Mouse (Mus musculus) right cerebral cortex, postnatal 10 days (tissue): Measurements from ENCODE around the gene Sept9.

Source experiments
- DNase-seq, 2 experiments: peaks; one replicate each; pipeline ENCODE4 v3.0.0; 2021; ENCODE audit warnings: low spot score in 2 of 2

The Sept9 gene

DNA sequence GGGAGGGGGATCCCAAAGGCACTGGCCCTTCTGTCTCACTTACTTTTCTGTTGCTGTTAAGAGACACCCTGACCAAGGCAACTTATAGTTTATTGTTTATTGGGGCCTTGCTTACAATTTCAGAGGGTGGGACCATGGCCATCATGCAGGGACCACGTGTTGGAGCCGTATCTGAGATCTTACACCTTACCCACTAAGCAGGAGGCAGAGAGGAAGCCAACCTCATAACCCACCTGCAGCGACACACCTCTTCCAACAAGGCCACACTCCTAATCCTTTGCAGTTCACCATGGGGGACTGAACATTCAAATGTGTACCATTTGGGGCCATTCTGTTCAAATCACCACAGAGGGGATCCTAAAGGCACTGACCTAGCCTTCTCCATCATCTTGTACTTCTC, 46.4 kb downstream of the Sept9 start:
- no peak for DNase-seq

DNA sequence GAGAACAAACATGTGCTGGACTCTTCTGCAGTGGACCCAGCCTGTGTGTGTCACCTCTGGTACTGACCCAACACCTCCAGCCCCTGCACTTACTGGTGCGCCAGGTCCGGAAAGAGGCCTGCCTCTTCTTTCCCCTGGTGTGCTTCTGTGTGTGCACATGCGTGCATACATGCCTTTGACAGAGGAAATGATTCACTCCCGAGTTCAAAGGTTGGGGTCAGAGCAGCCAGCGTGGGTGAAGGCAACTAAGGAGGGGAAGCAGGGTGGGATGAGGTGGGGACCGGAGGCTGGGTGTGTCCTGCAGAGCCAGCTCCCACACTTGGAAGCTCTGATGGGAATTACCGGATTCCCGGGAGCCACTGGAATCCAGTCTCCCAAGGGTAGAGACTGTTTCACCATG, 46.8 kb downstream of the Sept9 start:
- DNase-seq: no peak

DNA sequence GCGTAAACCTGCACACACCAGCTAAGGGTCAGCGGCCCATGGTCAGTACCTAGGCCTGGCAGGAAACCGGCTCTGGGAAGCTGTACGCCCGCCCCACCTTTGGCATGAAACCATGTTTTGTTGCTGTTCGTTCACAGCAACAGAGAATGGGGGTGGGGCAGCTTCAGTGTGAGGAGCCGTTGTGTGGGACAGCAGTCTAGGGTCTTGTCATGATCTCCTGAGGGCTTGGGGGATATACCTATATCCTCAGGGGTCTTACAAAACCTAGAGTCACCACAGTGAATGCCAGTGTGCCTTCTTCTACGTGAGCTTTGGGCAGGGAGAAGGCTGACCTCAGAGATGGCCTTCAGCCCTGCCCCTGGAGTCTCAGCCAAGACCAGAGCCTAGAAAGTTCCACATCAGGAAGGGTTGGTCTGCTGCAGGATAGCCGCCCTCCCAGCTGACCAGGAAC, 47.5 kb downstream of the Sept9 start:
- no peak for DNase-seq

DNA sequence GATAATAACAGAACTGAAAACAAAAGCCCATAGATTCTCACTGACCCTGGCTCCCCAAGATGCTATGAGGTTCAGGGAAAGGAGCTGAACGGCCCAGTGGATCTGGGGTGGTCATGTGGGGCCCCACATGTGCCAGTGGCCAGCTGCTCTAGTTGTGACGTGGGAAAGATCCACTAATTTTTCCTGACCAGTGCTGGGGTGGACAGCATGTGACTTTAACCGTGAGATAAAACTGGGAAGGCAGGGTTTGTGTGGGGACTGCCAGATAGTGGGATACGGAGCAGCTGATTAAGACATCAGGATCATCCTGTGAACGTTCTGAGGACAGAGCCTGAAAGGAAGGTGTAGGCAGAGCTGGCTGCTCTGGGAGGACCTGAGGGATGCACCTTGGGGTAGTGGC, 48.1 kb downstream of the Sept9 start:
- no peak for DNase-seq

DNA sequence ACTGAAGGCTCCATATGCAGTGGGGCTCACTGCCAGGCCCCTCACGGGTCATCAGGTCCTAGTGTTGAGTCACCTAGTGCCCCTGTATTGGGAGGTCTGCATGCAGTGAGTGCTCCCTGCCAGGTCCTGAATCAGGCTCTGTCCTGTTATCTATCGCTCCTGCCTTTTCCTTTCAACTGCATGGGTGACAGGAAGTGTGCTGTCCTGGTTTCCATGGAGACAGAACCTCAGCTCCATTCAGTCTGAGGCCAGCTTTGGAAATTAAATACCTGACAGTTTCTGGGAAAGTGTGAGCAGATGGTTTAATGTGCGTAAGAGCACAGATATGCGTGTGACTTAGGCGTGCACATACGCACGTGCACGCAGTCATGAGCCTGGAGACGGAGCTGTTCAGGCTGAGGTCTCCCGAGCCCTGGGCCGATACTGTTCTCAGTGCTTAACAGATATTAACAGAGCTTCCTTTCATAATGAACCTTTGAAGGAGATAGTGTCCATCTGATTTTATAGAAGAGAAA, 49.3 kb downstream of the Sept9 start:
- DNase-seq: peak in 1 of 2 experiments; percentile 76

DNA sequence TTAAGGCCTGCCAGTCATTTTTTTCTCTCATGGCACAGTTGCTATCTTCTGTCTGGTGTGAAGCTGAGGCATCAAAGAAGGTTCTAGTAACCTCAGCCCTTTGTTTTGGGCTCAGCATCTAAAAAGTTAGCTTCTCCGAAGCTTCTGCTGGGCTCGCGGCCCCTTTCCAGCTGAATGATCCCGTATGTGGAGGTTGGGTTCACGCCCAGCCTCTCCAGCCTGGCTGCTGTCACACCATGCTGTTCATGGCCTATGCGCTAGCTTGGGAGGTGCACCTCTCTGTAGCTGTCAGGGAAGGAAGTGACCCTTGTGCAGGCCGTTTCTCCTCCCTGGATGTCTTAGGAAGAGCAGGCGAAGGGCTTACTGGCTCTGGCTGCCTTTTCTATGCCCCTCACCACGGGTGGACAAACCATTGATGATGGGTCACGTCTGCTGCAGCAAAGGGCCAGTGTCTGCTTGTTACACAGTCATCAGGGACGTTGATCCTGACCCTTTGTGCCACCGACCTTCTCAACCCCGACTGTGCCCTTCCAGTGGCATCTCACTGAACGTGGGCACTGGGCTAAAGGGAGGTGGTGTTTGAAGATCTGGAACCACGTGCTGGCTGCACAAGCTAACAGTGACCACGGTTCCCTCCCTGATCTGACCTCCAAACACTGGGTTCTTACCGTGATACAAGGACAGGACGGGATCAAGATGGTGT, 50.0 kb downstream of the Sept9 start:
- DNase-seq: no peak

DNA sequence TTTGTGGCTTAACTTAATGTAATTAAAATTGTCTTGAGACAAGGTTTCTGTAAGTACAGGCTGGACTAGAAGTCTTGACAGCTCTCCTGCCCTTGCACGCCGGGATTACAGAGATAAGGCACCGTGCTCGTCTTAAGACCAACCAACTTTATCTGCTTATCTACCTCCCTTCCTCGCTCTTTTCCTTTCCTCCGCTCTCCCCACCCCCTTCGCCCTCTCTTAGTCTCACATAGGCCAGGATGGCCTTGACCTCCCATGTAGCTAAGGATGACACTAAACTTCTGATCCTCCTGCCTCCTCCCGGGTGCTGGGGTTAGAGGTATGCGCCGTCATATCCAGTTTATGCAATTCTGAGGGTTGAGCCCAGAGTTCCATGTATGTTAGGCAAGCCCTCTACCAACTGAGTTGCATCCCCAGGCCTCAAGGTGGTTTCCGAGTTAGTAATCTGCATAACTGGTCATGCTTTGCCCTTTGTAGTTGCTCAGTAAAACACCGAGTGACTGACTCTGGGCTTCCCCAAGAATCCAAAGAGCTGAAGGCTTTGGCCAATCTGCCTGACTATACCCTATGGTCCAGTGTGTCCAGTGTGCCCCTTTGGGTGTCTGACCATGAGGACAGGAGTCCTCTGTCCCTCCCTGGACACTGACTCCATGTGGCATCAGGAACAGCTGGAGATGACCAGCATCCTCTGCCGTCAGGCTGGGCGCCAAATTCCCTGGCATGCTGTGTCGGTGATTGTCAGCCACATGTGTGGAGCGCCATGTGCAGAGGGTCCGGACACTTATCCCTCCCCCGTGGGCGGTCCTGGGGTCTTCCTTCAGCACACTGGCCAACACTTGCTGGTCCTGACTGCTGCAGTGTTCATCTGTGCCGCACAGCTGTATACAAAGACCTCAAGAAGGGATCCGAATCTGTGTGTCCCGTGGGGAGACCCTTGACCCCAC, 50.8 kb downstream of the Sept9 start:
- no peak for DNase-seq

DNA sequence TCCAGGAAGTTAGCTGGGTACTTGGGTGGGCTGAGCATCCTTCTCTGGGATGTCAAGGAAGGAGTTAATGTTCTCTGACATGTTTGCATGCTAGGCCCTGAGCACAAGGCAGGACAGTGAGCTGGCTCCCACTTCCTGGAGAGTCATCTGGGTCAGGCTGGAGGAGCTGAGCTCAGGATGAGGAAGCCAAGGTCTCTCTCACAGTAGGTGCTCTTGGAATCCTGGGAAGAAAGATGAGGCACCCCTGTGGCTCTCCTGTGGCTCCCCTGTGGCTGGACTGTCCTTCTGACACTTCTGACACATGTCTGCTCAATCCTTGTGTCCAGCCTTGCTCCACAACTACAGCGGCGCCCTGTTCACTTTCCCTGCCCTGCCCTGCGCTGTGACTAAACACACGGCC, 52.3 kb downstream of the Sept9 start:
- DNase-seq: no peak

DNA sequence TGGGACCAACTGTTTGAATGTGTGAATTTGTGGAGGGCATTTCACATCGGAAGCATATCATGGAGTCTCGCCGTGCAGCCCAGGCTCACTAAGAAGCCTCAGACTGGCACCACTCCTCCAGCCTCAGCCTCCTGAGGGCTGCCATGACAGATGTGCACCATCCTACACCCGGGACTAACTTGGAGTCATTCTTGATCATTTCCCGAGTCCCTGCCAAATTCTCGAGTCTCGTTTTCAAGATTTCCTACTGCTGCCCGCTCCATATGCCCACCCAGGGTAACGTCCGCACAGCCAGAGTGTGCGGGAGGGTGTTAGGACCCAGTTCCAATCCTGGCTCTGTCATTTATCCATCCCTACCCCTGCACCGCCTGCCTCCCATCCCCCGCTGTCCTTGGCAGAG, 53.4 kb downstream of the Sept9 start:
- peak in 1 of 2 experiments; percentile 63 for DNase-seq

DNA sequence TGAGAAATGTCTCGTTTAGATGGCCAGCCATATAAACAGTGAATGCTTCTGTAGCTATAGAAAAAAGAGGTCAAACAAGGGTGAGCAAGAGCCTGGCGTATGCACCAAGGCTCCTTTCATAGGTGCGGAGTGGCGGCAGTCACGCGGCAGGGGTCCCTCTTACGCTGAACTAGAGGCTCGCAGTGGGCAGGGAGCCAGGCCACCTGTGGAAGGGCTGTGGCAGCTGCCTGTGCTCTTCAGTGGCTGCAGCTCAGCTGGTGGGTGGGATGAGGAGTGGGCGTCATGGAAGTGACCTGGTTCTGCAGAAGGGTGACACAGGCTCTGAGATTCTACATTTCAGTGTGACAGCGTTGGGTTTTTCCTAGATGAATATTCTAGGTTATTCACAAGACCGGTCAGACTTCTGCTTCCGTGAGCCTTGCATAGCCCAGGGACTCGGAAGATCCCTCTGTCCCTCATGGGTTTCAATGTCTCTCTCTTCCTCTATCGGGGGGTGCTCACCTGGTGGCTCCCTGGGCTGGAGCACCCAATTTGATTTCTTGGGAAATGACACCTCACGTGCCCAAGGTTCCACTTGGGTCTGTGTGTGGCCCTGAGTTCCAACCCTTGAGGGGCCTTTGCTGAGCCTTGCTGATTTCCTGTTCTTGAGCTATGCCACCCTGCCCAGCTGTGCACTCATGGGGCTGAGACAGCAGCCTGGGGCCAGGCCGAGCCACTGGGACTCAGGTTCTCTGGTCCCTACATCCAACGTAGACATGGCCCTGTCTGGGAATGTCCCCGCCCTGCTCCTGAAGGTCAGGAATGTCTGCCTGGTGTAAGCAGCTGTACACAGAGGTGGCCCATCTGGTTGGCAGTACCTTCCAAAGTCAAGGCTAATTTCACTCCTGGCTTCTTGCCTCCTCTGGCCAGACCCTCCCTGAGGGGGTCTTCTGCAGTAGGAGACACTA, 55.0 kb downstream of the Sept9 start:
- DNase-seq: peak in 1 of 2 experiments; percentile 65

DNA sequence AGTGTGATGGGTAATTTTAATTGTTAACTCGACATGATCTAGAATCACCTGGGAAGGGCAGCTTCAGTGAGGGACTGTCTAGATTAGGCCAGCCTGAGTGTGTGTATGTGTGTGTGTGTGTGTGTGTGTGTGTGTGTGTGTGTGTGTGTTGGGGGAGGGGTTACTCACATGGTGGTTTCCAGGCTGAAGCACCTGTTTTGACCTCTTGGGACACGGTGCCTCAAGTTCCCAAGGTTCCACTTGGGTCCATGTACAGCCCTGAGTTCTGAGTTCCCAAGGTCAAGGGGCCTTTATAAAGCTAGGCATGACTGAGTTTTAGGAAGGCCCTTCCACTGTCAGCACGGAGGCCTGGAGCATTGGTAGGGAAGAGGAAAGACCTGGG, 55.6 kb downstream of the Sept9 start:
- no peak for DNase-seq

DNA sequence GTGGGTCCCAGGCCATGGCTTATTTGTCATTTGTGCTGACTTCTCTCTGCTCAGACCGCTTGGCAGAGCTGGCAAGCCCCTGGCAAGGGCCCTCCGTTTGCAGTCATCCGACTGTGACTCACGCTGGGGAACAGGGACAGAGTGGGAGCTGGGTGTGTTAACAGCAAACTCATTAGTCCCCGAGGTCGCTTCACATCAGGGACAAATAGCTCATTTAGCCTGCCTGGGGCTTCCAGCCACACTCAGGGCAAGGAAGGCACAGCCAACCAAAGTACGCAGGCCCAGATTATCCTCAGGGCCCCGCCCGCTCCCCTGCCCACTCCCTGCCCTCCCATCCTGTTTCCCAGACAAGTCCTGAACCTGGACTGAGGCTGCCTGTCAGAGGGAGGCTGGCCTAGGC, 56.6 kb downstream of the Sept9 start:
- DNase-seq: no peak

DNA sequence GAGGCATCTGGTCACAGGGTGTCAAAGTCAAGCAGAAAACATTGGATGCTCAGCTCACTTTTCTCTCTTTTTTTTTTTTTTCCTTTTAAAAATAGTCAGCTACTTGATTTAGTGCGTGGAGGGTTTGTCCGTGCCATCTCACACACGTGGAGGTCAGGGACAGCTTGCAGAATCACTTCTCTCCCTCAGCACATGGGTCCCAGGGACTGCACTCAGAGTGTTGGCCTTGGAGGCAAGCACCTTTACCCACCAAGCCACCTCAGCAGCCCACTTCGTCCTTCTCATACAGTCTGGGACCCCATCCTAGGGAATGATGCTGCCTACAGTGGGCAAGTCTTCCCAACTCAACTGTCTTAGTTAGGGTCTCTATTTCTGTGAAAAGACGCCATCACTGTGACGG, 57.4 kb downstream of the Sept9 start:
- DNase-seq: no peak

DNA sequence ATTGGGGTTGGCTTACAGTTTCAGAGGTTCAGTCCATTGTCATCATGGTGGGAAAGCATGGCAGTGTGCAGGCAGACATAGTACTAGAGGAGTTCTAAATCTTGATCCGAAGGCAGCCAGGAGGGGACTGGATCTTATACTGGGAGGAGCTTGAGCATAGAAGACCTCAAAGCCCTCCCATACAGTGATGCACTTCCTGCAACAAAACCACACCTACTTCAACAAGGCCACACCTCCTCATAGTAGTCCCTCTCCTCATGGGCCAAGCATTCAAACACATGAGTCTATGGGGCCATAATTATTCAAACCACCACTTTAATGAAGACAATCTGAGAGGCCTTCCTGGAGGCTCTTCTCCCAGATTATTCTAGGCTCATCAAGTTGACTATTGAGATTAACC, 57.8 kb downstream of the Sept9 start:
- DNase-seq: no peak

DNA sequence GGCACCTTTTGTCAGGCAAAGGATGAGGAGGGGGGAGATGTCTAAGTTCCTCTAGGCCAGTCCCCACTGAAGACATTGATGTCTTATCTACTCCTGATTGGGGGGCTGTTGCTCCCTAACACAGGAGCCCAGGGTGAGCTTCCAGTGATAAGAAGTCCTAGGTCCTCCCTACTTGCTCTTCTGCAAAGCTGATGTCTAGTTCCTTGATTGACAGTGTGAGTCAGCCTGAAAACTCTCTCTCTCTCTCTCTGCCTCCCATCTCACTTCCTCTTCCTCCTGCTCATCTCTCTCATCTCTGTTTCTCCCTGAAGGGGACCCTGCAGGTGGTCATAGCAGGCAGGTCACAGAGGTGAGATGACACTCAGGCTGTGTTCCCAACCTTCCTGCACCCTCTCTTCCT, 58.4 kb downstream of the Sept9 start:
- DNase-seq: no peak

DNA sequence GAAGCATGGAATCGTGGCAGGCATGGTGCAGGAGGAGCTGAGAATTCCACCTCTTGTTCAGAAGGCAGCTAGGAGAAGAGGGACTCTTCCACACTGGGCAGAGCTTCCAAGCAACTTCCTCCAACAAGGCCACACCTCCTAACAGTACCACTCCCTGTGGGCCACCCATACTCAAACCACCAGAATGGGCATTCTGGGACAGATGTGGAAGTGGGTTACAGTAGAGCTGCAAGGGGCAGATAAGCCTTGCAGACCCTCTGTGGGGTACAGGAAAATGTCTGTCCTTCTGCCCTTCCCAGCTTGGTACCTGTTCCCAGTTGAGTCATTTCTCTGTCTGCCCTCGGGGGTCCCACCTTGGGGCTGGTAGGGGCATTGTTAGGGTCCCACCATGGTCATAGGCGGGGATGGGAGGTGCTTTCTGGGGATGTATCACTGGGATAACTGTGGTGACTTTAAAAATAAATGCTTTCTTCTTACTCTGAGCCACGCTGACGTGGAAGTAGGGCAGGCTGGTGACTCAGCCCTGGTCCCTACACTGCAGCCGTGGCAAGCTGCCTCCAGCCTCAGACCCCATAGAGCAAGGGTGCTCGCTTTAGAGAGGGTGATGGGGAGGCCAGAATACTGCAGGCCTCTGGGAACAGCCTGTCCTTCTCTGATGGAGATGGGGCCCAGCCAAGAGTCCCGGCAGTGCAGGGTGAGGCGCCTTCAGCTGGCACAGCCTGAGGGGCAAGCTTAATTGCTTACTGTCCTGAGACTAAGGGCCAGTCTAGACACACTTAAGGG, 59.9 kb downstream of the Sept9 start:
- peak in 1 of 2 experiments; percentile 61 for DNase-seq

DNA sequence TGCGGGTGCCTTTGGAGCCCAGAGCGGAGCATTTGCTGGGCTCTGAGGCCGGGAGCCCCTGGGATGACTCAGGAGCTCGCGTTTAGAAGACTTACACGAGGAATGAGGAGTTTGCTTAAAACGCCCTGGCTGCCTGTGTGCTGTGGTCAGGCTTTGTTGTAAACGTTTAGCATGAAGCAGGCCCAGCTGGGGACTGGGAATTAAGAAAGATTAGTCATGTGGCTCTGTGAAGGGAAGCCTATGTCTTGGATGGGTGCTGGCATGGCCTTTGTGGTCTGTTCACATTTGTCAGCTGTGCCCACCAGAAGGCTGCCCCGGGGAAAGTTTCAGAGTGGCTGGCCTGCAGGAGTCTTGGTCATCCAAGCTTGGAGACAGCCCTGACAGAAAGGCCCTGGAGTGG, 61.2 kb downstream of the Sept9 start:
- no peak for DNase-seq

DNA sequence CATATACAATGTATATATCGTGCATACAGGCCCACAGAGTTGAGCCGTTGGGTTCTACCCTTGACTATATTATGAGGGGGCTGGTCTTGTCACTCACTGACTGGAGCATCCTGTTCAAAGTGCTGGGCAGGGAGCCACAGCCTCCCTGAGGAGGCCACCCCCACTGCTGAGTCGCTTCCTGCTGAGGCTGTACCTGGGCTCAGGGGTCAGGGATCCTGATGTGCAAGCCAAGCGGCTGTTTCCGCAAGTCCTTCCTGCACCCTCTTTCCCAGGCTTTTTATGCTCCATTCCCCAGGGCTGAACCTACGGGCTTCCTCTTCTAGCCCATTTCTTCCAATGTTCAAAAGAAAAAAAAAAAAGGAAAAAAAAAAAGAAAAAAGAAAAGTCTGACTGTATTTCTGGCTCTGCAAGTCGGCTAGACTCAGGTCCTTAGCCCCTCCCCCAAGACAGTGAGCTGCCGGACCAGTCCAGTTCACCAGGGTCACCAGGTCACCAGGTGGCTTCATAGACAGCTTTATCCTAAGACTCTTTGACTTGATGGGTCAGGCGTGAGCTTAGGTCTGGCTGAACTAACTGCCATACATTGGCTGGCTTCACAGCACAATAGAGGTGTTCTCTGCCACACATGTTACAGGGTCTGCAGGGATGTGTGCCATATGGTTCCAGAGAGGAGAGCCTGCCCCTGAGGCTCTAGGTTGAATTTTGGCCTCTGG, 63.8 kb downstream of the Sept9 start:
- no peak for DNase-seq

DNA sequence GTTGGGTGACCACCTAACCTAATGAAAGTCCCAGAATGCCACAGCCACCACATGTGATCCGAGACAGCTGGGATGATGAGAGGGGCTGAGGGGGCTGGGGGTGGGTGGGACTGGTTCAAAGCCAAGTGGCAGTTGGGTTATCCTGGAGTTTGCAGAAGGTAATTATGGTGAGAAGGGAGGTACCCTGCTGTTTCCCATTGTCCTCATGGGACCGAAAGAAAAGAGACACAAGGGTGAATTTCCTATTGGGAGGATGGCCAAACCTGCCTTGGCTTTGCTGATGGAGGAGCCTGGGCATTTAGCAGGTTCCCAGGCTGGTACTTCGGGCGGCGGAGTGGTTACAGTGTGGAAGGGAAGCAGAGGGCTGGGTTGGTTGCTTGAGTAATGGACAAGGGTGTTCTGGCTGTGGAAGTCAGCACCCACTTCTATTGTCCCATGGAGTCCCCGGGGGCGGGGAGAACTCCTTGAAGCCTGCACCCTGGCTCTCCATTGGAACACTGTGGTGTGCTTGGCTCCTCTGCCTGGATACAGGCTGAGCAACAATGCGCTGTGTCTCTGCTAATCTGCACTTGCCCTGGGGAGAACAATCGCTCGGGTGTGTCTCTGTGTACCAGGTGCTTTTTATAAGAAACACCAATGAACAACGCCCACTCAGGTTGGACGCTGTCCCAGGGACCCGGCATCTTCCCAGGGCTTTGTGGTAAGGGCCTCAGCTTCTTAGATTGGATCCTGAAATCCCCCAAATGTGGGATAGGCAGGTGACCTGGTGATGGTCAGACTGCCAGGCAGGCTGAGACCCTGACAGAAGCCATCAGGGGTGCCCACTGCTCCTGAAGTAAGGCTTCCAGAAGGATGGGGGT, 64.9 kb downstream of the Sept9 start:
- DNase-seq: peak; percentile 46 to 60
